Mouse (Mus musculus) c-Kit-negative CD71-positive TER-119-positive erythroid progenitor cells, embryonic 14.5 days (primary cell): ENCODE results near the gene Mup10.
"Not testable (repeated sequence)": the region's sequence is repeated elsewhere in the genome, so short reads cannot be mapped to it uniquely, and the experiment has no call there.

Source experiments
- DNase-seq: peaks from one replicate; pipeline ENCODE4 v3.0.0-alpha.2; 2013; ENCODE audit warnings: low read depth, low spot score

The Mup10 gene

DNA sequence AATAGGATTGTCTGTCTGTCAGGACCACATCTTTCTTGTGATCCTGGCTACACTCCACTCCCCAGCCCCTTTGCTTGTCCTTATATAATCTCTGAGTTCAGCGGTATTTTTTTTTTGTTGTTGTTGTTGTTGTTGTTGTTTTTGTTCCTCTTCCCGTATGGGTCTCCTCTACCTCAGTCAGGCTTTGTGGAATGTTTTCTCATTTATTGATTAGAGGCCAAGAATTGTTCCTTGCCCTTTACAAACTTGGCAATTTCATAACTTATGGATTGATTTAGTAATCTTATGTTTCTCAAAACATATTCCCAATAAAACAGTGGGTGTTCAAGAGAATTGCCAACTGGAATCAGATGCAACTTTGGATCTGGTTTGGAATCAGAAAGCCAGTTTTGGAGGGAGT, at the start of gene Mup10:
Gene Mup10, minus strand, starts transcription at position 101 of the 400 bp plus-strand sequence.
- DNase-seq: not testable (repeated sequence)
